Mouse (Mus musculus) left cerebral cortex, postnatal 36 days (tissue): Measurements from ENCODE around the gene Copg2. TPM values are rescaled to one million over a fixed set of nuclear protein-coding genes. Genes with fewer than 3 reads are reported as not detected.

Experiments used
- DNase-seq, 2 experiments: peaks; one replicate each; pipeline ENCODE4 v3.0.0; 2021 to 2022; ENCODE audit warnings: low spot score in 2 of 2, mixed read lengths in 1 of 2
- intact Hi-C: fragments of 180-260 bp; cut with DNase I; formaldehyde crosslinking; loops from one replicate; pipeline ENCODE4 v1.15.1; 2025
- total RNA-seq, 2 experiments: library from RNA; stranded (reverse); gene quantifications; 2 replicates each; pipeline ENCODE4 v1.2.3; 2021

Copg2 gene
- total RNA-seq, 2 experiments from 2014 or later, result 68.4 to 77.7 TPM

DNA sequence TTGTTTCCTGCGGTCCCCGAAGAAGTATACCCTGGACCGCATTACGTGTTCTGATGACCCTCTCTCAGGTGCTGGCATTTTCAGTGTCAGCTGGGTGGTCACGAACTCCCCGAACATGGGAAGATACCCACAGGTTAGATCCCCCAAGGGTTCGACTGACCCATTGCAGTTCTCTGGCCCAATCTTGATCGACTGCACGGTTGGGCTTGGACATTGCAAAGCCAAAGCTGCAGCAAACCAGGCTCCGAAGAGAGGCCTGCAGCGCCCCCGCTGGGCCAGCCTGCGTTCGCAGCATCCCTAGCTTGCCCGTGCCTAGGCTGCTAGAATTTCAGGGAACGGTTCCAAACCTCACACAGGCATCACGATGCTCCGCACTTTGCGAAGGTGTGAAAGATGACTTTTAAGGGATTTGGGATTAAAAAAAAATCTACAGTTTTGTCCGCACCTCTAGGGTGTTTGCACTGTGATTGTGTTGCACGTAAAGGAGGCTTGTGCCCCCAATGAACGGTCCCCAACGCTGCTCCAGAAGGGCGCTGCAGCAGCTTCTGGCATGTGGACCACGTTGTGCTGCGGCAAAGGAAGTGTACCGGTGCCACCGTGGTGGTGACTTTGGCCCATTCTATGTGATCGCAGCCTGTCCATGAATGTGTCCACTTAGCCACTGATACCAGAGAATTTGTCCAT, 159.6 kb downstream of the Copg2 start:
- DNase-seq, result peak; percentile 71 to 73
- intact Hi-C loops, result loop anchor here (1.0 kb wide), 1 partner anchor 185 kb away; no protein-coding TSS in a partner anchor

- DNase-seq, result no peak
- intact Hi-C loops, result no loop called here
These were observed 160.2 kb downstream of the Copg2 start for GRCm38 (mm10) chr6:30736372-30736762.

DNA sequence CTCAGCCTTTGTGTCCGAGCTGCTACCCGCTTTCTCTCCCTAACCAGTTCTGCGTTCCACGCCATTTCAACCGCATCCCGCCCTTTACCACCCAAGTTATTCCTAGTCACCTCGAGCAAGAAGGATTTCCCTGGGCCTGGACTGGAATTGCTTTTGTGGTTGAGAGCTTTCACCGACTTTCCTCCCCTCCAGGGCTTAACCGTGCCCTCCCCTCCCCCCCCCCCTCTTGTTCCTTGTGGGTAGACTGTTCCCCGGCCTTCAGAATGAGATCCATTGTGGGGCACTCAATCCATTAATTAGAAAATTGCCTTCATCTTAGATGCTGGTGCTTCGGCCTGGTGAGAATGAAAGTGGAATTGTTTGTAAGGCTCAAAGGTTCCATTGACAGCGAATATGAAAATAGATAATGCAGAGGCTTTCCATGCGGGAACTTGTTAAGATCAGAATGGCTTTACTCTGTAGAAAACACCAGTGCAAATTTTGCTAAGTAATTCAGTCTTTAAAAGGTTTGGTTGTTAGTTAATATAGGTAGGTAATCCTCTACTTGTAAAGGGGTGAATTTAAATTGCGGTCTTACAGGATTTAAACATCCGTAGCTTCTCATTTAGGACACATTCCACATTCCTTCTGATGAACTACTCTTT, 160.7 kb downstream of the Copg2 start:
- intact Hi-C loops, result no loop called here
- DNase-seq, result no peak

- no peak for DNase-seq
- intact Hi-C loops, result no loop called here
These were observed 161.4 kb downstream of the Copg2 start for GRCm38 (mm10) chr6:30734988-30735727.

DNA sequence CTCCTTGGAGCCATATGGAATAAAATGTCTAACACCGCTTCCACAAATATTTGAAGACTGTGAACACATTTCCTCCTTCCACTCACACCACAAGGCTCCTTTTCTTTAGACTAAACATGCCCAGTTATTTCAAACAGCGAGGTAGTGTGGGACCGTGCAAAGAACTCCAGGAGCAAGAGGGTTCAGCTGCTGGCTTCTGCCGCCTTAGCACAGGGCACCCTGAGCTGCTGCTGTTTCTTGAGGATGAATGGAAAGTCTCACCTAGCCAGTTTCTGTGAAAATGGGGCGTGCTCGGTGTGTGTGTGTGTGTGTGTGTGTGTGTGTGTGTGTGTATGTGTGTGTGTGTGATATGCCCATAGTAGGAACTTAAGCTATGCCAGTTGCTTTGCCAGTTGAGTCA, 162.1 kb downstream of the Copg2 start:
- intact Hi-C loops, result no loop called here
- DNase-seq, result no peak

- DNase-seq, result no peak
- intact Hi-C loops, result no loop called here
These were observed 163.9 kb downstream of the Copg2 start for GRCm38 (mm10) chr6:30732571-30733130.

- no peak for DNase-seq
- intact Hi-C loops, result no loop called here
These were observed 166.2 kb downstream of the Copg2 start for GRCm38 (mm10) chr6:30730301-30730971.

DNA sequence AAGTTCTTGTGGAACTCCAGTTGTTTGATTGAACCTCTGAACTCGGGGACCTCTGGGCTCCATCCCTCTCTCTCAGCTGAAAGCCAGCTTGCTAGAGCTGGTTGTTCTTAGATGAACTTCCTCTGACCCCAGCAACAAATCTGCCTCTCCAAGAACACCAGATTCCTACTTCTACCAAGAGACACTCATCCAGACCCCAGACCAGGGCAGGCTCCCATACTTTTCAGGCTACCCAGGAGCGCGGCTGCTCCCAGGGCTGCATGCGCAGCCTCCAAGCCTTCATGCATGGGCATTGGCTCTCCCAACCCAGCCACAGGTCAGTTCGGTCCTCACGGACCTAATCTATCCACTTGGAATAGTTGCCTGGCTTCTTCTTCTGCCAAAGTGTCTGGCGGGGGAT, 173.3 kb downstream of the Copg2 start, which contains the start of gene Mest:
Gene Mest (plus strand): TSS at position 217 of the 400 bp plus-strand sequence.
- intact Hi-C loops, result loop anchor here (5.0 kb wide), 1 partner anchor 171 kb away; no protein-coding TSS in a partner anchor
- DNase-seq, result no peak

DNA sequence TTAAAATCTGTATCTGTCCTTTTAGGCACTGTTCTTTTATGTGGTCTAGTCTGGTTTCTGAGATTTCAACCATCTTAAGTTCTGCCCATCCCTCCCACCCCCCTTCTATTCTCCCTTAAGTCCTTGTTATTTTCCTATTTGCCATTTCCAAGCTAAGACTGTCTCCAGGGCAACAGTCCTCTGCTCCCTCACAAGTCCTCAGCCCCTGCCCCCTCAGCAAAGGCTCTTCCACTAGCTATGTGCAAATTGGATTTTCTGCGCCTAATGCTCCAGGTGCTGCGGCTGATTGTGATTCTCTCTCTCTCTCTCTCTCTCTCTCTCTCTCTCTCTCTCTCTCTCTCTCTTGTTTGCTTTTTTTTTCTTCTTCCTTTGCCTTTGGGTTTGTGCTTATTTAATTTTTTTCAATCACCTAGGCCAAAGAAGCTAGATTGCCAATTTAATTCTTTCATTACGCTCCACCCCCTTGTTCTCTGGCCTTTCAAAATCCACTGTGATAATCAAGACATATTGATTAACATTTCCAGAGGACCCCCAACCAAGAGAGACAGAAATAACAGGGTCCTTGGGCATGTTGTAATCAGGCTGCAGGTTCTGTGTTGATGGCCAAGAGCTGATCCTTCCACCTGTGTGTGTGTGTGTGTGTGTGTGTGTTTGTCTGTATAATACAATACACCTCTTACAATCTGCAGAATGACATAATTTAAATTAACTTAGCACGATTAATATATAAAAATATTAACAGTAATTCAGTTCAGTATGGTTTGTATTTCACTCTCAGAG, 174.0 kb downstream of the Copg2 start:
- no peak for DNase-seq
- intact Hi-C loops, result loop anchor here (5.0 kb wide), 1 partner anchor 170 kb away; no protein-coding TSS in a partner anchor

DNA sequence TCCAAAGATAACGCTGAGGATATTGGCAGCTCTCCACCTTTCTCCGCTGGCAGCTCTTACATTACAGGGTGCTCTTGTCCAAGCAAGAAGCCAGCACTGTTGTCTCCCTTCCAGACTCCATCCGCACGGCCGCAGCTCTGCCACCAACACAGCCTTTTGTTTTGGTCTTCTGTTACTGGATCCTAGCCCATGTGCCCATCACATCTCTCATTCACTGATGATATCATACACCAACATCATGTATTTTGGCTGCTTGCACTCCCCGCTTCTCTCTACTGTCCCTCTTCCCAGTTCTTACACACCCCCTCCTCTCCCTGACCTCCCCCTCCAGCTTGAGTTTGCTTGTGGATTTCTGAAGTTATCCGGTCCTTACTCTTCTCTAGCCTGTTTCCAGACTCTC, 179.8 kb downstream of the Copg2 start:
- peak in 1 of 2 experiments; percentile 22 for DNase-seq
- intact Hi-C loops, result no loop called here

- intact Hi-C loops, result no loop called here
- no peak for DNase-seq
These were observed 181.6 kb downstream of the Copg2 start for GRCm38 (mm10) chr6:30714891-30715471.

DNA sequence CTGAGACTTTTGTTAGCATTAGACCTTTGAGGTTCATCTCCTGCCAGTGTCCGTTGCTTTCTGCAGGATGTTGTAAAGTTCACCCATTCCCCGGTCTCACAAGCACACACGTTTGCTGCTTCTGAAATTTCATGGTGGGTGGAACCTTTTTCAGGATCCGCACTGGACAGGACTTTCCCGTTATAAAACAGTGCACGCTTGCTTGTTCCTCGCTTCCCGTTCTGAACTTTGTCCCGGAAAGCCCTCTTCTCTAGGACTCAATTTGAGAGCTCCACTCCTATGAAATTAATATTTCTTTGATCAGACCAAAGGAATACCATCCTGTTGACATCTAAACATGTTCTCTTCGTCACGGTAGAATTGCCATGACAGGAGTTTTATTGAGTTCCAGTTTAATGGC, 182.7 kb downstream of the Copg2 start:
- intact Hi-C loops, result no loop called here

DNA sequence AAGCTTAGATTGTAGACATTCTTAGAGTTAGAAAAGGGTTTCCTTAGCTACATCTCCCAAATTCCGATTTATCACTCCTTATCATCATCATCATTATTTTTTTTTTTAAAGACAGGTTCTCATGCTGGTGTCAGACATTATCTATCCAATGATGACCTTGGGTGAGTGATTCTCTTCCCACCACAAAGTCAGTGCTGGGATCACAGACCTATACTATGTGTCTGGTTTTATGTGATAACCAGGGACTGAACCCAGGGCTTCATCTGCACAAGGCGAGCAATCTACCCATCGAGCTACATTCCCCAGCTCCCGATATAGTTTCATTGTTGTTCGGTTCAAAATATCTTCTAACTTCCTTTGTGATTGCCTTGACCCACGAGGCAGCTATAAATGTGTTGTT, 183.1 kb downstream of the Copg2 start:
- DNase-seq, result no peak
- intact Hi-C loops, result no loop called here

More for the DNA sequence above, 182.7 kb downstream of the Copg2 start:
- DNase-seq, result no peak

- DNase-seq, result no peak
- intact Hi-C loops, result no loop called here
These were observed 184.1 kb downstream of the Copg2 start for GRCm38 (mm10) chr6:30712484-30712883.

GRCm38 (mm10) chr6:30711365-30711763, 185.2 kb downstream of the Copg2 start:
- DNase-seq, result no peak
- intact Hi-C loops, result no loop called here

DNA sequence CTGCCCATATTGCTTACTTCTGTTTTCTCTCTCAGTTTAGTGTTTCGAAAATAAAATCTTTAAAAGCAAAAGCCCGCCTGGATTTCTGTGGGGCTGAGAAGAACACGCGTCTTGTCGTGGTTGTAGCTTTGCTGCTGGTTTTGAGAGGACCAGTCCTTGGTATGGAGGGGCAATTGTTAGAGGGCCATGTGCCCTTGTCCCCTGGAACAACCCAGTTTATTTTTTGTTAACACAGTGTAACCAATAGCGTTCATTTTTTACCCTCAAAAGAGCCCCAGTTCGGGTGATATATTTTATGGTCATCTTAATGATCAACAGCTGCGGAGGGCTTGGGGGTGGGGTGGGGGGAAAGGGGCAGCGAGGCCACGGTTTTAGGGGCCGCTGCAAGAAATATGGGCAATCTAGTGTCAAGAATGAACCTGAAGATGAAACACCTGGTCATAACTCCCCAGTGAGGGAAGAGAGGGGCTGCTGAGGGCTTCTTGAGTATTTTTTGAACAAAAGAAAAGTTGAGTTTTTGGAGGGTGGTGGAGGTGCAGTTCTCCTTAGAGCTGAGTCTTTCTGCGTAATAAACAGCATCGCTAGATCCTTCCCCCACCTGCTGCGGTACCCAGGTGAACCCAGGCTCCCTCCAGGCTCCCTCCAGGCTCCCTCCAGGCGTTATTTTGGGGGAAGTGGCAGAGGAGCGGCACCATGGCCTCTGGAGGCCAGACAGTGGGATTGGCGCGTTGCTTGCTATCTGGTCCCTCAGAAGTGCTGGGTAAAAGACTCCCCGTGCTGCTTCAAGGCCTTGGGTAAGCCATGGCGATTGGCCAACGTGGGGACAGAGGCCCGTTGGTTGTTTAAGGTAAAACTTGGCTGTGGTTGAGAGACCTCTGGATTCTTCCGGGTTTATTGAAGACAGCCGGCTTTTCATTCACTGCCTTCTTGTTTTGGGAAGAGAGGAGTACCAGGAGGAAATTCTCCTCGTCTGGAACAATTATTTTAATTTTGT, 185.9 kb downstream of the Copg2 start:
- DNase-seq, result no peak
- intact Hi-C loops, result no loop called here

DNA sequence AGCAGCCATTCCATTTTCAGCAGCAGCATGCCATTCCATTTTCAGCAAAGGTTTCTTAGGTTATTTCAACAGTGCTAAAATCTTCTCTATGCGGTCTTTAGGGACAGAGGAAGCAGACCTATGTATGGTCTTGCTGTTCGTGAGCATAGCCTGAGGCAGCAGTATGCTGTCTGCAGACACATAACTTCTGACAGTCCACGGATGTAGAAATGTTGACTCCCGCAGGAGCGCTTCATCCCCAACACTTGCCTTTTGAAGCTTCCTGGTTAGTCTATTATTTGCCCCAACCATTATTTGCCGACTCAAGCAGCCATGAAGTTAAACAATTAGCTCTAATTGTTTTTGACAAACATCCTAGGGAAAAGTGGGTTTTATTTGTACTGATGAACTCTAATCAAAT, 187.5 kb downstream of the Copg2 start:
- no peak for DNase-seq
- intact Hi-C loops, result no loop called here
